Mouse (Mus musculus): ENCODE data around the gene Esr2.

Esr2 gene

DNA sequence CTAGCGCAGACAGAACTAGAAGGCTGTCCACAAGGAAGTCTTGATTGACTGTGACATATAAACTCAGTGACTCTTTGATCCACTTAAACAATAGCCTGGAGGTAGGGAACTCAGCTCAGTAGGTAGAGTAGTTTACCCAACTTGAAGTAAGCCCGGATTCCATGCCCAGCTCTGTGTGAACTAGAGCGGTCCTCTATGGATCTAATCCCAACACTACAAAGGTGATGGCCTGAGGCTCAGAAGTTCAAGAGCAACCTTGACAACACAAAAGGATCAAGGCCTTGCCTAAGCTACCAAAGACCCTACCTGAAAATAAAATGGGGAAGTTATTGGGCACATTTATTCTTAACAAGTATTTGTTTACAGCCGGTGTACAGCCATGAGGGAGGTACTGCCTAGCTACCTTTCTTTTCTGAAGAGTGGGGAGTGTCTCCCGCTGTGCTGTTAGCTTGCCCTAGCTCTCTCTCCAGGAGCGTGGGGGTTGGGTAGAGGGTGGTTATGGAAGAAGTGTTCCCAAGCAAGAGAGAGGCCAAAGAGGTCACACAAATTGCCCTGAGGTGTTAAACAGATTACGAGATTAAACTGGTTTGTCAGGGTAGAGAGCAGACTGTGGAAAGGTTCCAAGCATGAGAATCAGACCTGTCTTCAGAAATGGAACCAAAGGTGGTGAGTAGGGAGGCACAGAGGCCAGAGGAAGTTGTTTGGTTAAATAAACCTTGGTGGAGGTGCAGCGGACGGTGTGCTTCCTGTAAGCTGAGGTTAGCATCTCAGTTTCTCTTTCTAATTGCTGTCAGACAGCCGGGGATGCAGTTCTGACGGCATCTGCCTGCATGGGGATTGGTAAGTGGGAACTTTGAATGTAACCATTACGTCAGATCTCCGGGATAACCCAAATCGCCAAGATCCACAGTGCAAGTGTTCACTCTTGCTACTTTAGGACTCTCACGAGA is 90.8 kb downstream of the Esr2 start:
- DNase-seq (ENCODE audit: low read depth, low spot score) = no peak

DNA sequence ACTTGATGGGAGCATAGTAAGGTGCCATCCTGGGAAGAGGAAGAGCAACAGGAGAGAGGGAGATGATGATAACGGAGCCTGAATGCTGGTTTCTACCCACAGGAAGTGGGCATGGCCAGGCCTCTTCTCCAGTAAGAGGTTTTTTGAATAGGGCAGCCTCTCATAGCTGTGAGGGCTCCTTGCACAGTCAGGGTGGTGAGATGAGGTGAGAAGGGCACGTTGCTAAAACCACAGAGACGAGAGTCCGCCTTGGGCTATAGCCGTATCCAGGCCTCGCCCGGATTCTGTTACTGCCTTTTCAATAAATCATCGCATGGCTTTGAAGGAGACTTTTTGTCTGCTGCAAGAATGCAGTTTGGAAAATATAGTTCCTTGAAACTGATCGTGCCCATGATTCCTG is 92.0 kb downstream of the Esr2 start:
- no peak for DNase-seq (ENCODE audit: low read depth, low spot score)

DNA sequence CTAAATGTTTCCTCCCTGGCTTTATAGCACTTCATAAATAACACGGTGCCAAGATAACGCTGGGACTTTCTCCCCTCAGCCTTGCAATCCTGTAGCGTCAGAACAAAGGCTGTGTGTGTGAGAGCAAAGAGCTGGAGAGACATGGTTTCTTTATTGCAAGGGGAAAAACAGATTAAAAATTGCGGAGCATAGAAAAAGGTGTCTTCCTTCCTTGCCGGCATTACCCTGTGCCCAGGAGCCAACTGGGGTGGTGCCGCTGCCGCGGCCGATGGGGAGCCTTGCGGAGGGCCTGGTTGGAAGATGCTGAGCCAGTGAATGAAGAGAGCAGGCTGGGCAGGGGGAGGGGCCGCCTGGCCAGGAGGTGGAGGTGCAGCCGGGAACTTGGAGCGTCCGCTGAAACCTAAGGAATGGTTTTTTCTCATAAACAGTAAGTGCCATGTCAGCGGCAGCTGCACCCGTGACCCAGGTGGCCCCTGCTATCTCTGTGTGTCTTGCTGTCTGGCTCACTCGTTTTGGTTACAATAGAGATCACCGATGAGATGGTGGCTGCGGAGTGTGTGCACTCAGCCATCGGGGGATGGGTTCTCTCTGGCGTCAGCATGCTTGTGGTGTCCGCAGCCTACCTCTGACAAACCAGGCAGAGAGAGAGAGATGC is 95.4 kb downstream of the Esr2 start:
- DNase-seq (ENCODE audit: low read depth, low spot score) = peak; percentile 79

DNA sequence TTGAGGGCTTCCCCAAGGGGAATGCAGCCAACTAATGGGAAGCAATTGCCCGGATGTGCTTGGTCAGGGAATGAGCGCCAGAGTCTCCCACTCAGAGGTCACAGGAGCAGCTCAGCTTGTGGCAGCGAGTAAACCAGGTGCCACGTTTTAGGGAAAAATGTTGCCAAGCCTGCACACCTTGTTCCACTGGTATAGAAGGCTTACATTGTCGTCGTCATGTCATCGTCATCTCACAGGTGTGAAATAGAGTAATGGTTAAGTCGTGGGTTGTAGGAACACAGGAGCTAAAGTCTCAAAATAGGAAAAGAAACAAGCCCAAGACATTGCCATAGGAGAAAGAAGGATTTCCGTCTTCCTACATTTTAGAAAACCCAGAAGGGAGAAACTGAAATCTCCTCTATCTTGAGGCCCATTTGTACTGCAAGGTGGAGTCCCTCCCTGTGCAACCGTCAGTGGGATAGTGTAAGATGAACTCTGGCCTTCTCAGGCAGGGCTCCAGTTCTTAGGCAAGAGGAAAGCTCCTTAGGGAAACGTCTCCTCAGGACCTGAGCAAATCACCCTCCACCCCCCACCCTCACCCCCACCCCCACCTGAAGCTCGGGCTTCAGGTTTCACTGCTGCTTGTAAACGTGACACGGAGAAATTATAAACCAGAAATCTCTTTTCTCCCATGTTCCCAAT is 96.0 kb downstream of the Esr2 start:
- no peak for DNase-seq (ENCODE audit: low read depth, low spot score)

DNA sequence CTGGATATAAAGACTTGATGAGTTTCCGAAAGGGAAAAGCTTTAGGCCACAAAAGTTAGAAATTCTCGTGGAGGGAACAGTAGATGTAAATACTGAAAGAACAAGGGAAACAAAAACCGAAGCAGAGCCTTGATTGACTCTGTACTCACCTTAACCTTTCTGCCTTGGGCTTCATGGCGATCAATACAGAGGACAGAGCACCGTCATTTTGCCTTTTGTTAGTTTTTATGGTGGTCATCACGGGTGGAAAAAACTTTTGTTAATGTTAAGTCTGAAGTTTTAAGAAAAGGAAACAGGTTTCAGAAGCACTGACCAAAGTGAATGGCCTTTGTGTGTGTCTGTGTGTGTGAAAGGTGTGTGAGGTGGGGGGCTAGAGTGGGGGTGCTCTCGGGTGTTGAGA is 103.1 kb downstream of the Esr2 start:
- DNase-seq (ENCODE audit: low read depth, low spot score) = no peak

DNA sequence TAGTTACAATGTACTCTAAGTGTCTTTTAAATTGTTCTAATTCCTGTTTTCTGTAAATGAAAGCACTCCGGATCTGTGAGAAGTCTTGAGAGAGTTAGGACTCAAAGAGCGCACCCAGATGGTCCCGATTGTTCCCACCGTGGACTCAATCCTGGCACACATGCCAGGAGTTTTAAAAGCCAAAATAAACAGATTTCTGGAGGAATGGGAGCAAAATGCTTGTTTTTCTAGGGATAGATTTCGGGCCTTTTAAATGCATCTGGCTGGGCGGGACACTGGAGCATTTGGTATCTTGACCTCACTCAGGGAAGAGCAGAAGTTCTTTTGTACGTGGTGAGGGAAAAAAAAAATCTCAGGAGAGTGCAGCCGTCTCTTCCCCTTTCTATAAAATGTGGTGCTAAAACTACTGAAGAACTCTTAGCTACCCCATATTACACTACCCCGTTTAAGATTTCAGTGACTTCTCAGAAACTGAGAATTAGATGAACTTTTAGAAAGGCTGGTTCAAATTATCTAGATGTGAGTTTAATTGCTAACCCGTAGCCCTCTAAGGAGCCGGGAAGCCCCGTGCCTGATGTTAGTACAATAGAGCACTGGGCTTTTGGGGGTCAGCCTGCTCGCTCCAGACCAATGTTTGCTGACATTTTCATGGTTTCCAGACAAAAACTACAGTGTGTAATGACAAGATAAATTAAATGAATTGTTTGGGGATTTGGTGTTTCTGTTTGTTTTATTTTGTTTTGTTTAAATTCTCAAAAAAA is 103.8 kb downstream of the Esr2 start:
- DNase-seq (ENCODE audit: low read depth, low spot score) = no peak

DNA sequence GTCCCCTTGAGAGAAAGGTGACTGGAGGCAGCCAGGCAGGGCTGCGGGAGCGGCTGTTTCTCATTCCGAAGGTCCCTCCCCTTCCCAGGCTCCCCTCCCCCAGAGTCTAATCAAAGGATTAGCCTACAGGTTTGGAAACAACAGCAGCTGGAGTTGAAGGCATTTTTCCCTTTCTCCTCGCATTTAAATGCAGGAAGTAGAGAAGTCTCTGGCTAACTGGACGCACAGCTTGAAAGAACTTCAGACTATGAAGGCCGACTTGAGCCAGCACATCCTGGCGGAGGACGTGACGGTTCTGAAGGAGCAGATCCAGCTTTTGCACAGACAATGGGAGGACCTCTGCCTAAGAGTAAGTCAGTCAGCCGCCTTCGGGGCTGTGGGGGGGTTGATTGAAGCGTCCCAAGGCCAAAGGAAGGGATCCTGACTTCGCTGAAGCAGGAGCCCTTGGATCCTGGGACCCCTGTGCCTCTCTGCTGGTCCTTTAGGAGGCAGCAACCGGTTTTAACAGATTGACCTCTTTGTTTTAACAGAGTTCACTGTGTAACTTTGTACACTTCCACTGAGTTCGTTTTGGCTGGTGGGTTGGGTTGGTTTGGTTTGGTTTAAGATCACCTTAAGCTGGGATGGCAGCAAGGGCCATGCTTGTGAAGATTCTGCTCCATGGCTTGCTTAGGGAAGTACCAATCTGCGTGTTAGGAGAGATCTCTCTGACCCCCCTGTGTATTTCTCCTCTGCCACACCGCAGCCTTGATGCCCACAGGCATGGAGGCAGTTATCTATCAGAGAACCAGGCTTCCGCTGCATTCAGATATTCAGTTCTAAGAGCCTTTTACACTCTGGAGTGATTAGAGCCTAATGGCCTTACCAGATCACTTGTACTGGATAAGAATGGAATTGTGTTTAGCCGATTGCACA is 104.9 kb downstream of the Esr2 start:
- no peak for DNase-seq (ENCODE audit: low read depth, low spot score)
